Mouse (Mus musculus) adrenal gland, postnatal 36 days (tissue): ENCODE data around the gene Gm20696. TPM values are rescaled to one million over a fixed set of nuclear protein-coding genes. Genes with fewer than 3 reads are reported as not detected.
A peak's percentile ranks its signal among the peaks of the same experiment; 100 is the strongest.

Experiments
- DNase-seq, 2 experiments: peaks; one replicate each; pipeline ENCODE4 v3.0.0; 2021; ENCODE audit warnings: mixed read lengths in 1 of 2
- total RNA-seq, 2 experiments: library from RNA; stranded (reverse); gene quantifications; 2 replicates each; pipeline ENCODE4 v1.2.3; 2021

The Gm20696 gene
- total RNA-seq, 2 experiments from 2014 or later, result 3.4 to 4.7 TPM

DNA sequence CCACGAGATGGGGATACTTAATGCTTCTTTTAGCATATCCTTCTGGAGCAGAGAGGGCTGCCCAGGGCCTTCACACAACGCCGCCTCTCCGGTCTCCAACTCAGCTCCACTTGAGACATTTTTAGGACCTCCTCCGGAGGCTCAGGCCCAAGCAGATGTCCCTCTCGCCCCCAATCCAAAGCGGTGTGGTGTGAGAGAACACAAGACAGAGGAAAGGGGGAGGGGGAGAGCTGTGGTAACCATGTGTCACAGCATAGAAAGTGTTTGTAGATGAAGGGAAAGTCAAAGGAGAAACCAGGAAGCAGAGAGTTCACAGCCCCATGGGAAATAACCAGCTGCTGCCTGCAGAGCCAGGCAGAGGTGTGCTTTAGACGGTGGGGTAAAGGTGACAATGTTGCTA, 99.7 kb downstream of the Gm20696 start:
- DNase-seq, result no peak

DNA sequence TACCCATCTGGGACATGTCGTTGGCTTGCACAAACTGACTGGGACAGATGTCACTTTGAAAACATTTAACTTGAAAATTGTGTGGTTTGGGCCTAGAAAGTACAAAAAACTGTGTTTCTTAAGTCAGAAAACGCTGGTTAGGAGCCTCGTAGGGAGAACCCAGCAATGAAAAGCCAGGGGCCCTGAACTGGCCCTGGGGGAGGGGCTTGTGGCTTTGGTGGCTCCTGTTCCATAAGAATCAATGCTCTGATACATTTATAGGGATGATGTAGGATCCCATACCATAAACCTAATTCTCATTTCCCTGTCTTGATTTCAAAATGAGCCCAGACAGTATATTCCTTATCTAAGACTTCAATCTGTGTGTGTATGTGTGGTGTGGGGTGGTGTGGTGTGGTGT, 101.8 kb downstream of the Gm20696 start:
- no peak for DNase-seq

DNA sequence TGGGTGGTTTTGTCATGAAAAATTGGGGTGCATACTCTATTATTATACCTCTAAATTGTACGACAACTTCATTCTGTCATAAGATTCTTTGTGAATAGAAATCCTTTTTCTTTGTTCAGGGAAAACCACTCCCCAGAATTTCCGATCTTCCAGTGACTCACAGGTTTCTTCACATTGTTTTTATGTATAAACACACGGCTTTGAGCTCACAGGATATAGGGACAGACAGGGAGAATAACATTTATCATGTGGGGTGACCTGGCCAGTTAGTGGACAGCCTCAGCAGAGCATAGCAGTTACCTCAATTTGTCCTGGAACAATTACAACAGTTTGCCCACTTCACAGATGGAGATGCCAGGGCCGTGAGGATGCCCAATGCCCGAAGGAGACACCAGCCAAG, 109.6 kb downstream of the Gm20696 start:
- no peak for DNase-seq

DNA sequence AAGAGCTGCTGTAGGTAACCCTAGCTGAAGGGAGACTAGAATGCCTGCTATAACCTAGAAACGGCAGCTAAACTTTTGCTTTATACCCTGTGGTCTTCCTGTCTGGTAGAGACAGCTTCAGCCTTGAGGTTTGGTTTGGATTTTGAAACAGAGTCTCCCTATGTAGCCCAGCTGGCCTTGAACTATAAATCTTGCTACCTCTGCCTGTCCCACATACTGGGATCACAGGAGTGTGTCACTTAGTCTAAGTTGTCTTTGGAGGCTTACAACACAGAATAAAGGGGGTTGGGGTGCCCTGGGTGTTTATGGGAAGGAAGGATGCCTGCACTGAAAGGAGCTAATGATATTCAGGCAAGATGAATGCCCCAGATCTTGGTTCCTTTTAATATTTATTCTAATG, 113.8 kb downstream of the Gm20696 start:
- DNase-seq, result peak; percentile 46 to 65

DNA sequence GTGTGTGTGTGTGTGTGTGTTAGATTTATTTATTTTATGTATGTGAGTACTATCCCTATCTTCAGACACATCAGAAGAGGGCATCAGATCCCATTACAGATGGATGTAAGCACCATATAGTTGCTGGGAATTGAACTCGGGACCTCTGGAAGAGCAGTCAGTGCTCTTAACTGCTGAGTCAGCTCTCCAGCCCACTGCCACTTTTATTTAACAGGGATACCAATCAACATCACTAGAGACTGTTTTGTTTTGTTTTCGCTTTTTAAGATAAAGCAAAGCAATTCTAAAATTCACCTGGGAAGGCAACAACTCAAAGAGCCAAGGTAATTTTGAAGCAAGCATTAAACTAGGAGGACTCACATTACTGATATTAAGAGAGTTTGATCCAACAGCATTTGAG, 120.2 kb downstream of the Gm20696 start:
- no peak for DNase-seq

DNA sequence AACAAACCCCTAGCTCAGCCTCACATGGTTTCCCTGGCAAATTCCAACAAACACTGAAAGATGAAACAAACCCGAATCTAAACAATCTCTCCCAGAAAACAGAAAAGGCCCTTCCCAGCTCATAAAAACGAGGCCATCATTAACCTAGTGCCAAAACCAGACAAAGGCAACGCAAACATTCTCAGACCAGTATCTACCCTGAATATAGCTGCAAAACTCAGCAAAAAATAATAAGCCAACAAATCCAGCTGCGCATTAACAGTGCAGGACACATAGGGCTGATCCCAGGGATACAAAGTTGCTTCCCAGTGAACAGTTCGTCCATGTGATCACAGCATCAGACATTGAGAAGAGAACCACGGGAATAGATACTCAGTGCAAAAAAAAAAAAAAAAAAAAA, 121.2 kb downstream of the Gm20696 start:
- DNase-seq, result no peak

DNA sequence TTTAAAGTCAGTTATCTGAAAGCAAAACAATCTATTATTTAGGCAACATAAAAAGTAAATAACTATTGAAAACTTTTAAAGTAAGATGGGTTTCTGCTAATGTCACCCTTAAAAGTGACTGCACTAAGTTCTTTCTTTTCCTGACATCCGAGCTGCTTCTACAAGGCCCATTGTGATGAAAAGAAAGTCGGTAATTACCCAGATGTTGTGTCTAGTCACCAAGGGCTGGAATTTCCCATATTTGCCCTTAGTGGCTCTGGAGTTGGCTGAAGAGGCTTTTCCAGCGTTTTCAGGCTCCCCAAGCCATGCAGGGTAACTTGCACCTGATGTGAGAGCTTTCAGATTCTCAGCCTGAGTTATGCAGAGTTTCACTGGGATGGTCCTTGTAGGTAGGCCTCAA, 125.5 kb downstream of the Gm20696 start:
- no peak for DNase-seq

DNA sequence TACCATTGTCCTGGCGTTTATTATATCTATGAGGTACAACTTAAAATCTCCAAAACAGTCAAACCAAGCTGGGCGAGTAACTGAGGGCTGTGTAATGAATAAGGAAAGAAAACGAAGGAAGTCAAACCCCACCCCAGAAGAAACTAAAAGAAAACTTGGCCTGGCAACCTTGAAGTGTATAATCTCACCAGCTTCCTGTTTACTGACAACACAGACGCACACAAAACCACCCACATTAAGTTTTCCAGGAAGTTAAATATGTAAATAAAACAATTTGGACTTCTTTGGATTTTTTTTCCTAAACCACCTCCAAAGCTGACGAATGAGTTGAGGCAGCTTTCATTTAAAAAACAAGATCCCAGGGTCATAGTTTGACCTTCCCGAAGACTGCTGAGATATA, 125.9 kb downstream of the Gm20696 start:
- no peak for DNase-seq

DNA sequence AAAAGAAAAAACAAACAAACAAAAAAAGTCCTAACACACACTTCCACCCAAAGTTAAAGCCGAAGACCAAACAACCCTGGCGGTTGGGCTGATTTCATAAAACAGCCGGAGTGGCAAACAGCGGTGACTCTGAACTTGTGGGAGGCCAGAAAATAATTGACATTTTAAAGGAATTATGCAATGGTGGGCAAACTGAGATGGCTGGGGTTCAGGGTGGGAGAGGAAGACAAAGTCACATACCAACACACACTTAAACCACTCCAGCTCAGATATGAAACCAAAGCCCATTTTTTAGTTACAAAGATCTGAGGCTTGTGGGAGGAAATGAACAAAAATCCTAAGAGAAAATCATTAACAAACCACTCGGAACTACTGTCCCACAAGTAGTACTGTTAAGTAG, 126.5 kb downstream of the Gm20696 start:
- no peak for DNase-seq

DNA sequence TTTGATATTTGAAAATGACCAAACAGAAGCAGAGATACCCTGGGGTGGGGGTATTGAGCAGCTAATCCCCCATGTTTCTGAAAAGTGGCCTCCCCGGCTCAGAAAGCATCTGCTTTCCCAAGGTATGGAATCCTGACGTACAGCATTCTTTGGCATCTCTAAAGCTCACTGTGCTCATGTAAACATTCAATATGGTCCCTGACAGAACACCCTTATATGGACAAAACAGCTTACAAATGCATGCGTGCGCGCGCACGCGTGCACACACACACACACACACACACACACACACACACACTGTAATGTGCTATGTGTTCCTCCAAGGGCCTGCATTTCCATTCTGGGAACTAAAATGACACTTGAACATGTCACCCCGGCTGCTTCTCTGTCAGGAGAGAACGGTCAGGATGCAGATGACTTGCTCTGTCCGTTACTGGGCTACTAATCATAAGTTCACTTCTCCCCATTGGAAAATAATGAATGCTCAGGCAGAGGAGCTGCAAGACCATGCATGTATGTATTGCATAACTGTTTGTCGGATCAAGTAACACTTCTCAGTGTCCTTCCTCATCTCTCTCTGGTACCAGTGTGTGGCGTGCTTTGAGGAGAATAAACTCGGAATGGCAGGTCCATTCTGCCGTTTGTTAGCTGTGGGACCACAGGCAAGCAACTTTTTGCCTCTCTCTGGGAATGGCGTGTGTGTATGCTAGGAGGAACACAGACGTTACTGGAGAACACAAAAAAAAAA, 128.2 kb downstream of the Gm20696 start:
- no peak for DNase-seq

DNA sequence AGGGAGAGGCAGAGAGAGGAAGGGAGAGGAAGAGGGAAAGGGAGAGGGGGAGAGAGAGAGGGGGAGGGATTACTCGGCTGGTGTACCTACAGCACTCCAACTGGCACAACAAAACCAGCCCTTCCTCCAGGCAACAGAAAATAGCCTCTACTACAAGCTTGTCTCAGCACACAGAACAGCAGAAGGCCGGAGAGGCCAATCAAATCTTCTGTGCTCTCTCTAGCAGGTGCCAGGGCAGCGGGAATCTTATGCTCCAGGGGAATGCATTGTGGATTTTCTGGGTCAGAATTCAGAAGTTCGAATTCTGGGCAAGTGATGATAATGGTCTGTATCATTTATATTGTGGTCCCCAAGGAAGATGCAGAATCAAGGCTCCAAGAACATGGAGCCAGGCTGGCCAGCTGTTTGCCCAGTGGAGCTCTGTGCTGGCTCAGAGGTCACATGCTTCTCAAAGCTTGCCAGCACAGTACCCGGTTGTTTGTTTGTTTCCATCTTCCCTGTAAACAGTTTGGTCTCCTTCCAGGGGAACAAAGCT, 132.3 kb downstream of the Gm20696 start:
- no peak for DNase-seq

DNA sequence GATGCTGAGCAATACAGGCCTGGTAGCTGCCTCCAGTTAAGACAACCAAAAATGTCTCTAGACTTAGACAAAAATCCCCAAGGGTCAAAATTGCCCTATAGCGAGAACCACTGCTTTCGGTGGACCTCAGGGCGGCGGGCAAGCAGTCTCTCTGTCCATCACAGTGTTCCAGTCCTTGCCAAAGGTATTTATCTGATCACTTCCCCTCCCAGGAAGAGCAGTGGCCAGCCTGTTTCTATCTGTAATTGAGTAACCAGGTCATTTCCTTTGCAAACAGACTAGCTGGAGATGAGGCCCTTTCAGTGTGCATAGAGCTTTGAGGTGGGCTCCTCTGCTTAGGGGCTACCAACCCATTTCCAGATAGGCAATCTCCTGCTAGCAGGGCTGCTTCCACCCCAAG, 134.1 kb downstream of the Gm20696 start:
- DNase-seq, result no peak

DNA sequence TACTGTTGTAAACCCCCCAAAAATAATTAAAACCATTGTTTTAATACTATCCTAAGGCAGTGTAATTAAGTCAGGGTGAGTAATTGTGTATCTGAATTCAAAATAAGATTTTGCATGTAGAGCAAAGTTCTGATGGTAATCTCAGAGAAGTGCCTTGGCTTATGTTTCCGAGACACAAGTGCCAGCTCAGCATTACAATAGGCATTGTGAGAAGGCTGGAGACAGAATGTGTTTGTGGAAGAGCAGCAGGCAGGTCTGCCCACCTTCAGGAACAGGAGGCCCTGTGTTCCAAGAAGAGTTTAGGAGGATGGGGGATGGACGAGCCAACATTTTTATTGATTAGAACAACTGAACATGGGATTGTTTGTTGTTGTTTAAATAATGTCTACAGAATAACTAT, 137.6 kb downstream of the Gm20696 start:
- no peak for DNase-seq

DNA sequence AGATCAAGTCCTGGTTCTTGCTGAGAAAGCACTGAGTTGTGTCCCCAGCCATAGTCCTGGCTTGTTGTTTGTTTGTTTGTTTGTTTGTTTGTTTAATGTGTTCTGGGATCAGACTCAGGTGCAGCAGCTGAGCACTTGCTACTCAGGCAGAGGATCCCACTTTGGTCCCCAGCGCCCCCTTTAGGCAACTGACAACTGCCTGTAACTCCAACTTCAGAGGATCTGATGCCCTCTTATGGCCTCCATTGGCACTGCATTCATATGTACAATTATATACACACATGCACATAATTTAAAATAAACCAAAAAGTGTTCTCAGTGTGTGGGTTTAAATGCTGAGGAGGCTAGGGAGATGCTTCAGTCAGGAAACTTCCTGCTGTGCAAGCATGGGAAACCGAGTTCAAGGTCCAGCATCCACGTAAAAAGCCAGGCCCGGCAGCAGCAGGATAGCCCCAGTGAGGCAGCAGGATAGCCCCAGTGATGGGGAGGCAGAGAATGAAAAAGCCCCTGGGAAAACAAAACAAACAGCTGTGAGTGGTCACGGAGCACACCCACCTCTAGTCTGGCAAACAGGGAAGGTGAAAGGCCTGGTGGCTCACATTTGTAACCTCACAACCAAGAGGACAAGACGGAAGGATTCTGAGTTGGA, 139.0 kb downstream of the Gm20696 start:
- no peak for DNase-seq

DNA sequence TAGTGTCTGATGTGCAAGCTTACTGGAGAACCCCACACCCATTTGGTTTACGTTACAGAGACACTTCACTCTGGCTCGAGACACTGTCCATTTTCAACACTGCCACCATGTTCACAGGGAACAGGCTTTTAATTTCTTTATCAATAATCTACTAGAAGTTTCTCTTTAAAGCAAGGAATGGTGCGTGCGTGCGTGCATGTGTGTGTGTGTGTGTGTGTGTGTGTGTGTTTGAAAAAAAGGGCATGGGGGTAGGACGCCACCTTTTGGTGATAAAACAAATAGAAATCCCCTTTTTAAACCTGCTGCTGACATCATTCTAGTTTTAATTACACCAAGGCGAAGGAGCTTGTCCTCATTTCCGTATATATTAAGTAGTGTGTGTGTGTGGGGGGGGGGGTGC, 141.2 kb downstream of the Gm20696 start:
- peak in 1 of 2 experiments; percentile 36 for DNase-seq

DNA sequence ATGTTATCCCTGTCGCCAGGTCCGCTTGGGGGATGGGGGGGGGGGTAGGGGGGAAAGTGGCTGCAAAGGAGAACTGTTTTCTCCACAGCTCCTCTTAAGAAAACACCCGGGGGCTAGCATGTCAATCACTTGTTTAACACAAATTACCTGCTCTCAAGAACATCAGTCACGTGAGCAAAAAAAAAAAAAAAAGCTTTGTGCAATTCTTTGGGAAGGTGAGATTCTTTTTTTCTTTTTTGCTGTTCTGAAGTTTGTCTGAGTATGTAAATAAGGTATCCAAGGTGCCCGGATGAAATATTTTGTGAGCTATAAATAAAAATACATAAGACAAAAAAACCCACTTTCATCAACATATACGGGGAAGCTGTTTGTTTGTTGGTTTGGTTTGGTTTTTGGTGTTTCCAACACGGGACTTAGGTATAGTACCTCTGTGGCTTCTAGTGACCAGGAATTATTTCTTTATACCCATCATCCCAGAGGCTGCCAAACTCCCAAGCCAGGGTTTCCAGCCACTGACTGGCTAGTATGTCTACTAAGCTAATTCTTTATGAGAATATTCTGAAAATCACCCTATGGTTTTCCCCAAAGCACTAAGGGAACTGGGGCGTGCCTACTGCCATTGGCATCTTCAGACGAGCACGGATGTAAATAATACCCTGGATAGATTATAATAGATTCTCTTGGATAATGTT, 142.8 kb downstream of the Gm20696 start:
- no peak for DNase-seq

DNA sequence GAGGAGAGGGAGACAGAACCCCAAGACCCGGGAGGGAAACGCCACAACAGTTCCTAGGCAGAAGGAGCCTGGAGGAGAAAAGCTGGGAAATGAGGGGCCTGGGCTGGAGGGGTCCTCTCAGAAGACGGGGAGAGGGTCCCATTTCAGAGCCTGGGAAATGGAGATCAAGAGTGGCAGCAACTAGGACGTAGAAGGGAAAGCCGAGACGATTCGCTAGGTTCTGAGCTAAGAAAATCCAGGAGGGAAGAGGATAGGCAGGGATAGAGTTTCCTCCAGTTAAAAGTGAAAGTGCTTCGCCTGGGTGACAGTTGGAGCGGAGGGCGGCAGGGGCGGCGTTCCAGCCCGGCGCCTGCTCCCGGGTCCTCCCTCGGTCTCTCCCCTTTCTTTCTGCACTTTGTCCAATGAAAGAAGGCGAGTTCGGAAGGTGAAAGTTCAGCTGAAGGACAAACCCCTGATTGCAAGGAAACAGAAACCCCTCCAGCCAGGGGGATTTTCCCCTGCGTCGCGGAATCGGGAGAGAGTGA, 143.4 kb downstream of the Gm20696 start:
- peak; percentile 80 to 86 for DNase-seq

DNA sequence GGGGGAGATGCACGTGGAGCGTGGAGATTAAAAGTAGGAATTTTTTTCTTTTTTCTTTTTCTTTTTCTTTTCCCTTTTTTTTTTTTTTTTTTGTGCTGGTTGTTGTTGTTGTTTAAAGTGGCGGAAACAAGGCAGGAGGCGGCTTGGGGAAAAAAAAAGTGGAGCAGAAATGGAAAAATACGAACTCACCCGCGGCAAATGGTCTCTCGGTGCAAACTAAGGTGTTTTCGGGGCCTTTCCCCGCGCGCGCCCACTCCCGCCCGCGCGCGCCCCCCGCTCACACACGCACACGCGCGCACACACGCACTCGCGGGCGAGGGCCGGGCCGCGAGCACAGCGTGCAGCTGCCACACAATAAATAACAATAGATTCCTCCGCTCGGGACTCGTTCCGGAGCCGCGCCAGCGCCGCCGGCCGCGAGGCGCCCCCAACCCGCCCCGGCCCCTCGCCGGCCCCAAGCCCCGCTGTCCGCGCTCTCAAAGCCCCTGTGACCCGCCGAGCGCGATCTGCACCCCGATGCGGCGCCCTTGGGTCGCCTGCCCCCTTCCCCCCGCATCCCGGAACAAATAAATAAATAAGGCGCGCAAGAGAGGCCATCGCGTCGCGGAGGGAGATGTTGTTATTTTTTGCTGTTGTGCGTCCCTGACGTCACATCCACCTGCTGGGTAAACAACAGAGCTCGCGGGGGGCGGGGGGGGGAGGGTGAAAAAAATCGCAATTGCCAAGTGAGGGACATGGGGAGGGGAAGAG, 144.1 kb downstream of the Gm20696 start, which contains the start of gene Foxp1:
TSS of gene Foxp1 (minus strand) at position 363 of the 750 bp plus-strand sequence.
- peak; percentile 80 to 82 for DNase-seq

DNA sequence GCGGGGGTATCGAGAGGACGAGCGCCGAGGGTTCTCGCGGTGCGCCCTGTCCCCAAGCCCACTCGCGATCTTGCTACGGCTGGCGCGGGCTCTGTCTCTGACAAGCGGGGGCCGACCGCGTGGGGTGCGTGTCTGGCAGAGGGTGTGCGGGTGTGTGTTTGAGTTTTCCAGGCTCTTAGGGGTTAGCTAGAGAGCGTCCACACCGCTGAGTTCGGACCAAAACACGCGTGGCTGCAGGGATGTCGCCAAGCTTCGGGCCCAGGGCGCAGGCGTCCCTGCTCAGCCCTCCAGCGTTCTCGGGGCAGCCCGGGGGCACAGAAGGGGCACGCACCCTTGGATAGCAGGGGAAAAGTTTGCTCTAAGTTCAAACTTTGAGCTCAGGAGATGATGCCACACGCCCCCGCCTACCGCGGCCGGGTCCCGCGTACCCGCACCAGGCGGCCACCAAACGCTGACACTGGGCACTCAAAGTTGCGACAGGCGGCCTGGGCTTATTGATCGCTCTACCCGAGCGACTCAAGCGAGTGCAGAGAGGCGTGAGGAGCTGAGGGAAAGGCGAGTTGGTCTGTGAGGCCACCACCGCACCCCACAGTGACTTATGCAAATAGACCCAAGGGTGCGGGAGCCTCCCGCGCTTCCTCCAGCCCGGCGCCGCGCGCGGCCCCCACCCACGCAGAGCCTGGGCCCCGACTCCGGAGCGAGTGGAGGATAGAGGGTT, 144.8 kb downstream of the Gm20696 start:
- DNase-seq, result peak; percentile 60 to 66

DNA sequence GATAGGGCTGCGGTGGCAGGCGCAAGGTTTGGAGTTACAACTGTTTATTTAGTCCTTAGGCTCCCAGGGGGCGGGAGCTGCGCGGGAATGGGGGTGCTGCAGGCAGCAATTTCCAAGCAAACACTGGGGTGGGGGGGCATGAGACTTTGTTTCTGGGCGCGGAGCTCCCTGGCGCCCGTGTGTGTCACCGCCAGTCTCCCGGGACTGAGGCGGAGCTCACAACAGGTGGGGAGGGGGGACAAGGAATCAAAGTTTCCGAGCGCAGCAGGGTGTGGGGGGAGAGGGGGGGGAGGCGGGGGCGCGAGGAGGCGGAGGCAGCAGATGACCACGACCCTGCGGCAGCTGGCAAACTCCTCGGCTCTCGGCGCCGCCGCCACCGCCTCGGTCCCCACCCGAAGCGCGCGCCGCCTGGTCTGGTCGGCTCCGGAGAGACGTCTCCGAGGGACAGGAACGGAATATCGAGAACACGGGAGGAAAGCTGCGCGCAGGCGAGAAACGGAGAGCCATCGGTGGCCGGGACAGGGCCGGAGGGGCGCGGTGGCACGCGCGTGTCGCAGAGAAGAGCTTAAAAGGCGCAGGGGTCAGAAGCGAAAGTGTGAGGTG, 145.5 kb downstream of the Gm20696 start:
- peak; percentile 64 to 80 for DNase-seq

DNA sequence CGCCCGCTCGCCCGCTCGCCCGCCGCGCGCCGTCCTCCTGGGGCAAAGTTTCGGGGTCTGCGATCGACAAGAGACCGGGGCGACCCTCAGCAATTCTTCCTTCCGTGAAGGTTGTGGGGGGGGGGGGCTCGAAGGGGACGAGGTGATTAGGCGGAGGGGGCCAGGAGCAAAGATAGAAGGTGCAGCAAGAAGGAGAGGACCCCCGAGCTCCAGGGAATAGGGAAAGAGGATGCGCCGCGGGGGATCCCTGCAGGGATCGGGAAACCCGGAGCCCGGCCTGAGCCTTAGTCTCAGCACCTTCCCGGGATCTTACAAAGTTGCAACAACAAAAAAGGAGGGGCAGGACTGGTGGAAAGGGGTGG, 145.9 kb downstream of the Gm20696 start:
- DNase-seq, result no peak
